Mouse (Mus musculus) Patski (cell line): ENCODE measurements around the gene Zfp62. TPM values are rescaled to one million over a fixed set of nuclear protein-coding genes. Genes with fewer than 3 reads are reported as not detected.
"Not testable (repeated sequence)": the region's sequence is repeated elsewhere in the genome, so short reads cannot be mapped to it uniquely, and the experiment has no call there.

ENCODE experiments used
- ATAC-seq: fragments of 100-300 bp; one replicate; pipeline ENCODE4 v1.8.0; 2021
- CTCF ChIA-PET: fragments of 350-600 bp; sonication (Branson Sonifier 250); formaldehyde crosslinking; loops from one replicate; lab custom pipeline; 2022; ENCODE audit warnings: inconsistent platforms; lab: Charles Lee
- POLR2A ChIA-PET: fragments of 350-600 bp; sonication (Branson Sonifier 250); formaldehyde crosslinking; loops from one replicate; lab custom pipeline; 2022; ENCODE audit warnings: antibody characterized with exemption, inconsistent platforms; lab: Charles Lee
- DNase-seq: peaks from one replicate; pipeline ENCODE4 v3.0.0-alpha.2; 2011; ENCODE audit warnings: low read depth, low spot score
- H3K27me3 ChIP-seq: fragments of 371-371 bp; one replicate; pipeline ENCODE4 v1.5.1; 2021
- CTCF ChIP-seq: fragments of 100-300 bp; IDR thresholded peaks from one replicate; pipeline ENCODE4 v1.5.1; 2021
- in situ Hi-C: fragments of 300-500 bp; cut with MboI; formaldehyde crosslinking; loops from 3 replicates; pipeline ENCODE4 v1.11.1; 2018; ENCODE audit warnings: low pct_unique_long_range_greater_than_20kb, mixed read lengths
- polyA plus RNA-seq: library from polyadenylated mRNA; unstranded; gene quantifications from one replicate; pipeline ENCODE4 v1.2.3, GENCODE M21; 2021

Gene Zfp62
- polyA plus RNA-seq, 1 experiment from 2014 or later, result 31.9 TPM

- H3K27me3 ChIP-seq, result peaks cover 7% of the 10 kb centered on the region
- POLR2A ChIA-PET, result no interaction called here
- ATAC-seq (no peak), DNase-seq (no peak)
- CTCF ChIA-PET, result interaction anchor here (0.7 to 1.4 kb wide), 3 partner anchors 10 to 84 kb away, joined by 3 to 14 read pairs (median 4); no protein-coding TSS in a partner anchor
- in situ Hi-C loops, result loop anchor here (25.0 kb wide), 1 partner anchor 350 kb away; the partner anchor contains the start of genes Olfr1381 and Olfr1382
- no peak for TF ChIP-seq CTCF
These were observed 16.1 kb upstream of the Zfp62 start, which contains the start of gene Btnl9 for GRCm38 (mm10) chr11:49186955-49187488. TSS of gene Btnl9 (minus strand) at chr11:49187159.

- no peak for ATAC-seq
- POLR2A ChIA-PET, result no interaction called here
- CTCF ChIA-PET, result interaction anchor here (1.3 to 1.4 kb wide), 2 partner anchors 9 to 84 kb away, joined by 4 to 14 read pairs; no protein-coding TSS in a partner anchor
- peaks cover 7% of the 10 kb centered on the region for H3K27me3 ChIP-seq
- no peak for TF ChIP-seq CTCF
- in situ Hi-C loops, result loop anchor here (25.0 kb wide), 1 partner anchor 350 kb away; the partner anchor contains the start of genes Olfr1381 and Olfr1382
- DNase-seq, result no peak
These were observed 15.4 kb upstream of the Zfp62 start for GRCm38 (mm10) chr11:49187701-49188100.

DNA sequence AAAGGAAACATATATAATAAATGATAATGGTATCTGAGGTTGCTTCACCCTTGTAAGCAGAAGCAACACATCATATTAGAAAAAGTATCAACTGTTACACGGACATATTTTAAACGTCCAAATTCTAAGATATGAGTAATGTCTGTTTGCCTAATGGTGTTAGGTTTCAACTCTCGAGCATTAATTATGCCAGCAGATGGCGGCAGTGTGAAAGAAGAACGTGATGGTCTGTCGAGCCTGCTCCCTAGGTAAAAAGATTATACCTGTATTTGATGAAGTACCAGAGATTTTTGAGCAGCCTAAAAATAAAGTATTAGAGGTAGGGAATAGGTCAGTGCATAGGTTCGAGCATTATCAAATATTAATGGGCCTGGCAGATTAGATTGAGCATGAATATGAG, 13.4 kb upstream of the Zfp62 start:
- POLR2A ChIA-PET, result no interaction called here
- ATAC-seq (no peak), DNase-seq (no peak)
- peak; percentile 78 for TF ChIP-seq CTCF
- in situ Hi-C loops, result loop anchor here (5.0 to 25.0 kb wide), 3 partner anchors 78 to 348 kb away; partner anchors contain the start of genes Olfr1381 and Olfr1382
- CTCF ChIA-PET, result interaction anchor here (1.7 to 2.3 kb wide), 2 partner anchors 82 kb away, joined by 6 to 14 read pairs; no protein-coding TSS in a partner anchor
- H3K27me3 ChIP-seq, result no peaks in the 10 kb centered on the region

GRCm38 (mm10) chr11:49191083-49191482, 12.0 kb upstream of the Zfp62 start:
- H3K27me3 ChIP-seq, result no peaks in the 10 kb centered on the region
- ATAC-seq (peak; percentile 92), DNase-seq (no peak)
- CTCF ChIA-PET, result interaction anchor here (0.7 to 2.3 kb wide), 6 partner anchors 10 to 82 kb away, joined by 3 to 14 read pairs (median 4); partner anchors contain the start of gene Zfp62
- no peak for TF ChIP-seq CTCF
- in situ Hi-C loops, result loop anchor here (5.0 to 25.0 kb wide), 3 partner anchors 76 to 346 kb away; partner anchors contain the start of genes Olfr1381 and Olfr1382
- POLR2A ChIA-PET, result interaction anchor here (0.6 kb wide), 1 partner anchor 12 kb away, joined by 3 read pairs; the partner anchor contains the start of gene Zfp62

- DNase-seq, ATAC-seq, CTCF ChIA-PET, H3K27me3 ChIP-seq, POLR2A ChIA-PET: not testable (repeated sequence)
- in situ Hi-C loops, result loop anchor here (5.0 to 25.0 kb wide), 3 partner anchors 73 to 343 kb away; partner anchors contain the start of genes Olfr1381 and Olfr1382
These were observed 8.3 kb upstream of the Zfp62 start for GRCm38 (mm10) chr11:49194771-49195170.

- no peaks in the 10 kb centered on the region for H3K27me3 ChIP-seq
- ChIA-PET CTCF (interaction anchor here (1.5 to 2.2 kb wide), 2 partner anchors 9 to 75 kb away, joined by 4 to 11 read pairs; partner anchors contain the start of gene Btnl9), POLR2A (no interaction called here)
- TF ChIP-seq CTCF, result no peak
- ATAC-seq (no peak), DNase-seq (no peak)
- in situ Hi-C loops, result loop anchor here (25.0 kb wide), 1 partner anchor 341 kb away; the partner anchor contains the start of genes Olfr1381 and Olfr1382
These were observed 7.2 kb upstream of the Zfp62 start for GRCm38 (mm10) chr11:49195819-49196322.

DNA sequence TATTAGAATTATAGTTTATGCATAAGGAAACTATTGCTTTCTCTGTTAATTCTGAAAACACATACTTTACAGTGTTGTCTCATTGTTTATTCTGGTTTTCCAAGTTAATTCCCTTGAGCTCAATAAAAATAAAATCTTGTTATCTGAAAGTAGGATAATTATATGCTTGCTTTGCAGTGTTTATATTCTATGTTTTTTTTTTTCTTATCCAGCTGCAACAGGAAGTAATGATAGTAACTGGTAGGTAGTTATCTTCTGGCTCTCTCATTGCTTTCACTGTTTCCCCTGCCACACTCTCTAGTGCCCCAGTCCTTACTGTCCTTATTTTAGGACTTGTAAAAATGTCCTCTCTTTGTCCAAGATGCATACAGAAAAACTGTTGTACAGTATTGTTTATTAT, 2.4 kb upstream of the Zfp62 start:
- no peaks in the 10 kb centered on the region for H3K27me3 ChIP-seq
- no peak for TF ChIP-seq CTCF
- no peak for ATAC-seq
- POLR2A ChIA-PET, result no interaction called here
- in situ Hi-C loops, result no loop called here
- CTCF ChIA-PET, result interaction anchor here (0.9 to 2.3 kb wide), 2 partner anchors 67 to 71 kb away, joined by 5 to 10 read pairs; no protein-coding TSS in a partner anchor
- DNase-seq, result no peak

DNA sequence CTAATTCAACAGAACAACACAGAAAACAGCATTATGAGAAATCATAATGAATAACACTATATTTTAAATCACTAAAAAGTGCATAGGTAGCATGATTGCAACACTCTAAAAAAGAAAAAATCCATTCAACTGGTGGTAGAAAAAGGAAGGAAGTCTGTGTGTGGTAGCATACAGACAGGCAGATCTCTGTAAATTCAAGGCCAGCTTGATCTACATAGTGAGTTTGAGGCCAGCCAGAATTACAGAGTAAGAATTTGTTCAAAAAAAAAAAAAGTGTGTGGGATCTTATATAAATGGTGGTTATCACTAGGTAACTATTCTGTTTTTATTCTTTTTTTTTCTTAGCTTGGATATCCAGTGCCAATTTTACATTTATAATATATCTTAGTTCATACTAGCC, 1.9 kb upstream of the Zfp62 start:
- in situ Hi-C loops, result no loop called here
- CTCF ChIA-PET, result interaction anchor here (0.7 to 2.3 kb wide), 3 partner anchors 10 to 70 kb away, joined by 3 to 10 read pairs (median 5); no protein-coding TSS in a partner anchor
- no peak for ATAC-seq

DNA sequence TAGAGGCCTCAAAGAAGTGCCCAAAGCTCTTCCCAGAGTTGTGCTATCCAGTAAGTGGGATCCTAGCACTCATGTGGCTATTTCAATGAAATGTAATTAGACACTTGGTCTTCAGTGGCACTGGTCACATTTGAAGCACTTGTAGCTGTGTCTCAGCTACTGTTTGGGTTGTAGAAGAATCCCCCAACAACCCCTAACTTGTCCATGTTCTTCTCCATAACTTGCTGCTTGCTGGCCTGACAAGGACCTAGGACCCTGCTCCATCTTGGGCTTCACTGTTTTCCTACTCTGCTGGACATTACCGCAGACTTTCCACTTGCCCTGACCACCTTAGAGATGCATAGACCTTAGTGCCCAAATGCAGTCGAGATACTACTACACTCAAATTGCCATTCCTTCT, 1.0 kb upstream of the Zfp62 start:
- POLR2A ChIA-PET, result interaction anchor here (0.8 to 1.3 kb wide), 4 partner anchors 21 to 62 kb away, joined by 3 to 4 read pairs (median 4); no protein-coding TSS in a partner anchor

More for the DNA sequence above, 1.9 kb upstream of the Zfp62 start:
- H3K27me3 ChIP-seq, result no peaks in the 10 kb centered on the region
- POLR2A ChIA-PET, result interaction anchor here (0.6 kb wide), 2 partner anchors 332 to 360 kb away, joined by 3 read pairs; no protein-coding TSS in a partner anchor
- no peak for TF ChIP-seq CTCF
- DNase-seq, result no peak

DNA sequence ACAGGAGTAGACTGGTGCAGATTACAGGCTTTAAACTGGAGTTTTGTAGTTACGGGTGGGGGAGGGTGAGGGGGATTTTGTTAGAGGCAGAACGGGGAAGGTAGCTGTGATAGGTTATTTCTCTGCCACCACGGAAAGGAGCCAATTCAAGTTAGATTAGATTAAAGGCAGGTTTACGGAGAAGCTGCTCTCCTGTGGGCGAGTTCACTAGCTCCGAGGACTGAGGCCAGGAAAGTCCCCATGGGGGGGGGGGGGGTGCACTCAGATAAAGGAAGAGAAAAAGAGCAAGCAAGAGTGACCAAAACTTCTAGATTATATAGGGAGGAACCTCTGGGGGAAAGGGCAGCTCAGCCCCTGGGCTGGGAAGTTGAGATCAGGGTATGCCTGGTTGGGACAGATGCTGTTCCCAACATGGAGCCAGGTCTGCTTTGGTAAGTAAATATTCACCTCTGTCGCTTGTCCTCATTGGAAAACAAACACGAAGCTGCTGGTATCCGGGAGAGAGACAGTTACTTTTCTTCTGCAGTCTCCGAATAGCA, 500 bp upstream of the Zfp62 start:
- ChIA-PET POLR2A (interaction anchor here (0.6 to 1.3 kb wide), 10 partner anchors 11 to 119 kb away, joined by 3 to 6 read pairs (median 4); no protein-coding TSS in a partner anchor), CTCF (interaction anchor here (0.8 to 2.3 kb wide), 5 partner anchors 12 to 69 kb away, joined by 3 to 10 read pairs (median 3); no protein-coding TSS in a partner anchor)
- ATAC-seq (no peak), DNase-seq (no peak)
- no peak for TF ChIP-seq CTCF
- H3K27me3 ChIP-seq, result no peaks in the 10 kb centered on the region
- in situ Hi-C loops, result no loop called here

More for the DNA sequence above, 1.0 kb upstream of the Zfp62 start:
- no peak for TF ChIP-seq CTCF
- DNase-seq, result no peak
- CTCF ChIA-PET, result interaction anchor here (1.1 to 2.3 kb wide), 3 partner anchors 11 to 69 kb away, joined by 3 to 10 read pairs (median 5); no protein-coding TSS in a partner anchor
- in situ Hi-C loops, result no loop called here
- ATAC-seq, result no peak
- no peaks in the 10 kb centered on the region for H3K27me3 ChIP-seq
